Mouse (Mus musculus) cortical plate, adult 2 months (tissue): Measurements from ENCODE around the gene Cpne8.

Source experiments
- CTCF ChIP-seq: fragments of 200-500 bp; IDR thresholded peaks from 2 replicates; pipeline ENCODE4 v1.5.1; 2011; ENCODE audit warnings: mild to moderate bottlenecking, control low read depth, low read length; ENCODE audit not compliant: insufficient read depth; ENCODE audit errors: extremely low read depth
- POLR2A ChIP-seq: fragments of 200-500 bp; IDR thresholded peaks from 2 replicates; pipeline ENCODE4 v1.6.1; 2011; ENCODE audit warnings: mild to moderate bottlenecking, low read length, control low read depth; ENCODE audit not compliant: insufficient read depth; ENCODE audit errors: extremely low read depth

DNA sequence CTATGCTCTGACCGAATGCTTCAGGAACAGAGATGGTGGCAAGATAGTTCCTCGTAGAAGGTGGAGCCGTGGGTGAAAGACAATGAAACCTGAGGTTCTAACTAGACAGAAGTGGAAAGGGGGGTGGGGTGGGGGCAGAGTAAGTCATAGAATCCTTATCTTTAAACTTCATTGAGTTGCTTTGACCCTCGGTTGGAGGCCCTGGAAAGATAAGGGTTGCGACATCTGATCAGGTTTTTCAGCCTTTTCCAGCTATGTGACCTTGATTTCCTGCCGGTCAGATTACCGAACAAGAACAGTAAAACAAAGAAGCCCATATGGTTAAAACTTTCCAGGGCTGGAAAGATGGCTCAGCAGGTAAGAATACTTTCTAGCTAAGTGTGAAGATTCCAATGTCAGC is 89.6 kb downstream of the Cpne8 start:
- no peak for TF ChIP-seq POLR2A
- no peak for TF ChIP-seq CTCF
